Mouse (Mus musculus): ENCODE results near the gene Camk1d. TPM values are rescaled to one million over a fixed set of nuclear protein-coding genes. Genes with fewer than 3 reads are reported as not detected.
"Not testable (repeated sequence)": the region's sequence is repeated elsewhere in the genome, so short reads cannot be mapped to it uniquely, and the experiment has no call there.

The Camk1d gene
- polyA plus RNA-seq, 1 experiment from 2014 or later = 0.94 TPM

GRCm38 (mm10) chr2:5378922-5379321 lies 335.4 kb downstream of the Camk1d start:
- not testable (repeated sequence) for H3K27me3 ChIP-seq (ENCODE audit: control insufficient read depth, insufficient read depth, low read length); H3K36me3 ChIP-seq (replicated peaks; ENCODE audit: control insufficient read depth, insufficient read depth, low read depth, low read length); H3K4me2 ChIP-seq (ENCODE audit: low read depth, low read length); H3K4me3 ChIP-seq (ENCODE audit: low read depth, low read length); H3K9me3 ChIP-seq (replicated peaks; ENCODE audit: control insufficient read depth, low read length); DNase-seq (ENCODE audit: low spot score); H3K27ac ChIP-seq (replicated peaks; ENCODE audit: low read depth, low read length); ATAC-seq (replicated peaks; ENCODE audit: insufficient number of reproducible peaks, low FRiP score, low TSS enrichment, low read depth); H3K9ac ChIP-seq (replicated peaks; ENCODE audit: low read length); H3K4me1 ChIP-seq (ENCODE audit: control insufficient read depth, insufficient read depth, low read length)
- WGBS = 55% methylated on average over 18 of the region's 18 CpGs

DNA sequence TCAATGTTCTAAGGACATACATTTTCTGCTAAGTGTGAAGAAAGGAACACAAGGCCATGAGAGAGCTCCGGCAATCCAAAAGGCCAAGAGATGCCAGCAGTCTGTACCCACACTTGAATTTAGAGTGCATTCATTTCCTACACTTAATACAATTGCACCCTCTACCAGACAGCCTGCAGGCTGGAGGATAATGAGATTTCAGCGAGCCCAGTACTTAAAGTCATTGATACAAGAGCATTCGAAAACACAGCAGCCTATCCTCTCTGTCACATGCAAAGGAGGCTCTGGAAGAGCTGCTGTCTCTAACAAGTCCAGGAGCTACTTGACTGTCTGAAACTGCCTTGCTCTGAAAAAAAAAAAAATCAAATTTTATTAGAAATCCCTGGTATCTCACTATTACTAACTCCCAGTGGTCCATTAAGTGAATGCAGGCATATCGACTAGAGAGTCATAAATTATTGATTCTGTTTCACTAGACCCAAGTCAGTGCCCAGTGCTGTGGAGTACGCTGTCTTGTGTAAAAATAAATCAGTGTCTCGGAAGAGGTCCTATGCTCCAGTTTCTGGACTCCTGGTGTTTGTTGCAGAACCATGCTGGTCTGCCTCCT lies 336.1 kb downstream of the Camk1d start:
- H3K4me1 ChIP-seq (ENCODE audit: control insufficient read depth, insufficient read depth, low read length) = no peaks in the 10 kb centered on the region
- no peak overlapping the region for H3K27ac ChIP-seq (replicated peaks; ENCODE audit: low read depth, low read length)

GRCm38 (mm10) chr2:5372886-5373429 lies 341.4 kb downstream of the Camk1d start:
- Histone ChIP-seq H3K36me3 (replicated peaks; ENCODE audit: control insufficient read depth, insufficient read depth, low read depth, low read length) (no peaks in the 10 kb centered on the region), H3K9me3 (replicated peaks; ENCODE audit: control insufficient read depth, low read length) (no peaks in the 10 kb centered on the region), H3K4me2 (ENCODE audit: low read depth, low read length) (no peak overlapping the region), H3K27ac (replicated peaks; ENCODE audit: low read depth, low read length) (no peak overlapping the region), H3K4me3 (ENCODE audit: low read depth, low read length) (no peak overlapping the region), H3K9ac (replicated peaks; ENCODE audit: low read length) (no peak overlapping the region), H3K27me3 (ENCODE audit: control insufficient read depth, insufficient read depth, low read length) (no peaks in the 10 kb centered on the region), H3K4me1 (ENCODE audit: control insufficient read depth, insufficient read depth, low read length) (no peaks in the 10 kb centered on the region)
- ATAC-seq (replicated peaks; ENCODE audit: insufficient number of reproducible peaks, low FRiP score, low TSS enrichment, low read depth) (no peak), DNase-seq (ENCODE audit: low spot score) (no peak)
- 65% methylated on average over 6 of the region's 6 CpGs for WGBS

More for the DNA sequence above, 336.1 kb downstream of the Camk1d start:
- Histone ChIP-seq H3K4me3 (ENCODE audit: low read depth, low read length) (no peak overlapping the region), H3K27me3 (ENCODE audit: control insufficient read depth, insufficient read depth, low read length) (no peaks in the 10 kb centered on the region), H3K36me3 (replicated peaks; ENCODE audit: control insufficient read depth, insufficient read depth, low read depth, low read length) (no peaks in the 10 kb centered on the region), H3K9ac (replicated peaks; ENCODE audit: low read length) (no peak overlapping the region), H3K4me2 (ENCODE audit: low read depth, low read length) (no peak overlapping the region), H3K9me3 (replicated peaks; ENCODE audit: control insufficient read depth, low read length) (no peaks in the 10 kb centered on the region)
- DNase-seq (ENCODE audit: low spot score) (no peak), ATAC-seq (replicated peaks; ENCODE audit: insufficient number of reproducible peaks, low FRiP score, low TSS enrichment, low read depth) (no peak)
- 74% methylated on average over 6 of the region's 6 CpGs for WGBS

DNA sequence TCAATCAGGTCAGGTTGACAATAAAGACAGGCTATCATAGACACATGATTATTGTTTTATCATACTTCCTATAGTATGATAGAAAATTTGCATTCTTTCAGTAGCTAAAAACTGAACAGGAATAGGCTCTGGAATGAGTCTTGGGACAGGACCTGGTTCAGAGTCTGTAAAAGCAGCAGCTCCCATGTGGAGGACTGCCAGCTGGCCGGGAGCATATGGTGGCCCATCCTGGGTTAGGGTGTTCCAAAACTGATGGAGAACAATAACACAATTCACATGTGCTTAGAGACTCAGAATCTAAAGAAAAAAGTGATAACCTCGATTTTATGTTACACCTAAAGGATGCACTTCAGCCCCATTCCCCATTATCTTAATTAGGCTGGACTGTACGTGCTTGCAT lies 343.0 kb downstream of the Camk1d start:
- no peak overlapping the region for H3K4me3 ChIP-seq (ENCODE audit: low read depth, low read length)
- H3K9ac ChIP-seq (replicated peaks; ENCODE audit: low read length) = no peak overlapping the region
- WGBS = 73% methylated on average over 3 of the region's 3 CpGs
- DNase-seq (ENCODE audit: low spot score) (no peak), ATAC-seq (replicated peaks; ENCODE audit: insufficient number of reproducible peaks, low FRiP score, low TSS enrichment, low read depth) (no peak)
- no peaks in the 10 kb centered on the region for H3K9me3 ChIP-seq (replicated peaks; ENCODE audit: control insufficient read depth, low read length)
- no peaks in the 10 kb centered on the region for H3K36me3 ChIP-seq (replicated peaks; ENCODE audit: control insufficient read depth, insufficient read depth, low read depth, low read length)
- no peaks in the 10 kb centered on the region for H3K27me3 ChIP-seq (ENCODE audit: control insufficient read depth, insufficient read depth, low read length)
- H3K4me2 ChIP-seq (ENCODE audit: low read depth, low read length) = no peak overlapping the region
- H3K4me1 ChIP-seq (ENCODE audit: control insufficient read depth, insufficient read depth, low read length) = no peaks in the 10 kb centered on the region
- no peak overlapping the region for H3K27ac ChIP-seq (replicated peaks; ENCODE audit: low read depth, low read length)

DNA sequence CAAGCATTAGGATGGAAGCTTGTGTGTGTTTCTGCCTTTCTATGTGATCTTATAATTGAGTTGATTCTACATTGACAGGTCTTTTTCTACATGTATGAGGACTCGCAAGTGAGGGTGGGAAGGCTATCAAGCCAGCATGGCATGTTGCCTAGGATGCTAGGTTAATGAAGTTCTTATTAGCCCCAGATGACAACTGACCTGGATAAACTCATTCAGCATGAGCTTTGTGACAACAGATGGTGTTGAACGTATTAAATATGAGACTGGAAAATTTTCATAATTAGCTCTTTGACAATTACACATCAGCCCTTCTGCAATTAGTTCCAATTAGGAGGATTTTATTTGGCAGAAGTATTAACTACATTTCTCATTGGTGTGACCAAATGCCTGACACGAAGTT lies 343.7 kb downstream of the Camk1d start:
- Histone ChIP-seq H3K36me3 (replicated peaks; ENCODE audit: control insufficient read depth, insufficient read depth, low read depth, low read length) (no peaks in the 10 kb centered on the region), H3K9ac (replicated peaks; ENCODE audit: low read length) (no peak overlapping the region), H3K4me2 (ENCODE audit: low read depth, low read length) (no peak overlapping the region), H3K4me3 (ENCODE audit: low read depth, low read length) (no peak overlapping the region), H3K9me3 (replicated peaks; ENCODE audit: control insufficient read depth, low read length) (no peaks in the 10 kb centered on the region), H3K27ac (replicated peaks; ENCODE audit: low read depth, low read length) (no peak overlapping the region), H3K4me1 (ENCODE audit: control insufficient read depth, insufficient read depth, low read length) (no peaks in the 10 kb centered on the region), H3K27me3 (ENCODE audit: control insufficient read depth, insufficient read depth, low read length) (no peaks in the 10 kb centered on the region)
- no peak for ATAC-seq (replicated peaks; ENCODE audit: insufficient number of reproducible peaks, low FRiP score, low TSS enrichment, low read depth)
- WGBS = 83% methylated on average over 3 of the region's 3 CpGs
- no peak for DNase-seq (ENCODE audit: low spot score)

DNA sequence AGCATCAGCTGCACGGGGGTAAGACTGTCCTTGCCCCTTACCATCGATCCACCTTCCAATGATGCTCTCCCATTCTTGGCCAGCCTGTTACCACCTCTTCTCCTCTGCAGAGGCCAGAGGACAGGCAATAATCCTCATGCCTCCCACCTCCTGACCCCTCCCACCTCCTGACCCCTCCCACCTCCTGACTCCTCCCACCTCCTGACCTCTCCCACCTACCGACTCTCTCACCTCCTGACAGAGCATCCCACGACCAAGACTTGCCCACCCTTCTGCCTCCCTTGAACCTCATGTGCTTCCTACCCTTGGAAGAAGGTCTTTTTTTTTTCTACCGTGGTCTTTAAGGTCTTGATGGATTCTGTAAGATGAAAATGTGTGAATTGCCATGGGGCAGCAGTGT lies 350.5 kb downstream of the Camk1d start:
- WGBS = 57% methylated on average over 5 of the region's 5 CpGs
- no peak overlapping the region for H3K9ac ChIP-seq (replicated peaks; ENCODE audit: low read length)
- no peaks in the 10 kb centered on the region for H3K9me3 ChIP-seq (replicated peaks; ENCODE audit: control insufficient read depth, low read length)
- H3K4me1 ChIP-seq (ENCODE audit: control insufficient read depth, insufficient read depth, low read length) = no peaks in the 10 kb centered on the region
- no peaks in the 10 kb centered on the region for H3K27me3 ChIP-seq (ENCODE audit: control insufficient read depth, insufficient read depth, low read length)
- H3K27ac ChIP-seq (replicated peaks; ENCODE audit: low read depth, low read length) = no peak overlapping the region
- no peaks in the 10 kb centered on the region for H3K36me3 ChIP-seq (replicated peaks; ENCODE audit: control insufficient read depth, insufficient read depth, low read depth, low read length)
- no peak overlapping the region for H3K4me2 ChIP-seq (ENCODE audit: low read depth, low read length)
- ATAC-seq (replicated peaks; ENCODE audit: insufficient number of reproducible peaks, low FRiP score, low TSS enrichment, low read depth) = no peak
- DNase-seq (ENCODE audit: low spot score) = no peak
- no peak overlapping the region for H3K4me3 ChIP-seq (ENCODE audit: low read depth, low read length)

DNA sequence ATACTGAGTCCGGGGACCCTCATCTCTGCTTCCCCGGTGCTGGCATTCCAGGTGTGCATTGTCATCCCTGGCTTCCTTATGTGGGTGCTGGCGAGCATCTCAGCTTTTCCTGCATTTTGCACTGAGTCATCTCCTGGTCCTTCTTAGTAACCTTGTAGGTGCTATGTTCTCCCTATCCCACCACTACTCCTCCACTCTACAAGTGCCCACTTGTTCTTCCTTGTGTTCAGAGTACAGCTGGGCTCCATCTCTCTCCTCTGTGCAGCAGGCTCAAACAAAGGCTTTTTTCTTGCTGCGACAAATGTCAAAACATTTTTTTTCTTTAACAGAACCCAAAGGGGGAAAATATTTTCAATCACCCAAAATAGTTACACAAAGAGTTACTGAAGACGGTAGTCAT lies 356.3 kb downstream of the Camk1d start:
- no peak for DNase-seq (ENCODE audit: low spot score)
- H3K4me2 ChIP-seq (ENCODE audit: low read depth, low read length) = no peak overlapping the region
- ATAC-seq (replicated peaks; ENCODE audit: insufficient number of reproducible peaks, low FRiP score, low TSS enrichment, low read depth) = no peak
- H3K27ac ChIP-seq (replicated peaks; ENCODE audit: low read depth, low read length) = no peak overlapping the region
- H3K4me3 ChIP-seq (ENCODE audit: low read depth, low read length) = no peak overlapping the region
- H3K27me3 ChIP-seq (ENCODE audit: control insufficient read depth, insufficient read depth, low read length) = no peaks in the 10 kb centered on the region
- H3K9me3 ChIP-seq (replicated peaks; ENCODE audit: control insufficient read depth, low read length) = no peaks in the 10 kb centered on the region
- 78% methylated on average over 5 of the region's 5 CpGs for WGBS
- no peaks in the 10 kb centered on the region for H3K4me1 ChIP-seq (ENCODE audit: control insufficient read depth, insufficient read depth, low read length)
- no peak overlapping the region for H3K9ac ChIP-seq (replicated peaks; ENCODE audit: low read length)
- H3K36me3 ChIP-seq (replicated peaks; ENCODE audit: control insufficient read depth, insufficient read depth, low read depth, low read length) = no peaks in the 10 kb centered on the region

GRCm38 (mm10) chr2:5357056-5357455 lies 357.3 kb downstream of the Camk1d start:
- Histone ChIP-seq H3K9me3 (replicated peaks; ENCODE audit: control insufficient read depth, low read length) (no peaks in the 10 kb centered on the region), H3K4me3 (ENCODE audit: low read depth, low read length) (no peak overlapping the region), H3K36me3 (replicated peaks; ENCODE audit: control insufficient read depth, insufficient read depth, low read depth, low read length) (no peaks in the 10 kb centered on the region), H3K27me3 (ENCODE audit: control insufficient read depth, insufficient read depth, low read length) (no peaks in the 10 kb centered on the region), H3K9ac (replicated peaks; ENCODE audit: low read length) (no peak overlapping the region), H3K27ac (replicated peaks; ENCODE audit: low read depth, low read length) (no peak overlapping the region), H3K4me1 (ENCODE audit: control insufficient read depth, insufficient read depth, low read length) (no peaks in the 10 kb centered on the region), H3K4me2 (ENCODE audit: low read depth, low read length) (no peak overlapping the region)
- no peak for DNase-seq (ENCODE audit: low spot score)
- ATAC-seq (replicated peaks; ENCODE audit: insufficient number of reproducible peaks, low FRiP score, low TSS enrichment, low read depth) = no peak
- WGBS = 63% methylated on average over 4 of the region's 4 CpGs
